In the genomic region with DNA sequence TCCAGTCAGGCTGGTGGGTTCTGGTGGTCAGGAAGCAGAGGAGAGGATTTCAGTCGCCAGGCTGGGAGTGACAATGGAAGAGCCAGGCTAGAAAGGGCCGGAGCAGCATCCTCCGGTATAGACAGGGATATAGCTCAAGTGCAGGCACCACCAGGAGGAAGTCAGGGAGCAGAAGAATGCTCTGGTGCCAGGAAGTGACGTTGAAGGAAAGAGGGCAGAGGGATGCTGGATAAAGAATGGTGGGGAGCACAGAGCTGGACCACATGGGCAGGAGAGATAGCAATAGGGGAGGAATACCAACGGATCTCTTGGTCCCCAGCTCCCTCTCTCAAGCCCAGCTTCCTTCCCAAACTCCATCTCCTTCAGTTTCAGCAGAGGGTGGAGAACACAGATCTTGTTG, we compare ENCODE assay signal across 10 mouse cellular contexts. TPM values are rescaled to one million over a fixed set of nuclear protein-coding genes. Genes with fewer than 3 reads are reported as not detected.
A peak's percentile ranks its signal among the peaks of the same experiment; 100 is the strongest.
DNase-seq lines count a peak whose midpoint lies in the region; ATAC-seq and TF ChIP-seq lines count a peak whose summit lies in the region.
"Had no signal": no experiment of that assay in that cellular context is flagged by ENCODE, and none has a peak within 500 bp of the region (broad histone marks: within the 10 kb centered on the region; RNA-seq: fewer than 3 reads in every experiment).

No protein-coding gene starts in this region.

- no peak overlapping the region for H3K27ac ChIP-seq in limb, embryonic 13.5 days
- no peak overlapping the region for H3K27ac ChIP-seq in stomach, postnatal 0 days (replicated peaks)
- no peak overlapping the region for H3K27ac ChIP-seq in heart, embryonic 12.5 days (ENCODE audit: poor library complexity, severe bottlenecking)

- no peak for TF ChIP-seq EP300 in stomach, postnatal 0 days (optimal IDR thresholded peaks at IDR 0.05)

- H3K9ac ChIP-seq in limb, embryonic 13.5 days, result no peak overlapping the region
- no peak overlapping the region for H3K9ac ChIP-seq in stomach, postnatal 0 days (ENCODE audit: low read length)
- H3K9ac ChIP-seq in heart, embryonic 12.5 days, result no peak overlapping the region

- peaks cover 14% of the 10 kb centered on the region for H3K4me1 ChIP-seq in limb, embryonic 13.5 days
- H3K4me1 ChIP-seq in stomach, postnatal 0 days (replicated peaks; ENCODE audit: control insufficient read depth, insufficient read depth), result no peaks in the 10 kb centered on the region
- H3K4me1 ChIP-seq in heart, embryonic 12.5 days (replicated peaks), result peaks cover 11% of the 10 kb centered on the region

- WGBS in limb, embryonic 13.5 days, result 68% methylated on average over 5 of the region's 5 CpGs
- 64% methylated on average over 5 of the region's 5 CpGs for WGBS in stomach, postnatal 0 days
- WGBS in heart, embryonic 12.5 days, result 50% methylated on average over 5 of the region's 5 CpGs

- H3K9me3 ChIP-seq in limb, embryonic 13.5 days, result no peaks in the 10 kb centered on the region
- H3K9me3 ChIP-seq in stomach, postnatal 0 days (ENCODE audit: control insufficient read depth, low read length), result no peaks in the 10 kb centered on the region
- no peaks in the 10 kb centered on the region for H3K9me3 ChIP-seq in heart, embryonic 12.5 days (replicated peaks)

- peak overlapping the region; percentile 79; the same call in 1 of the 2 replicates for H3K4me2 ChIP-seq in limb, embryonic 13.5 days (replicated peaks)
- H3K4me2 ChIP-seq in stomach, postnatal 0 days (replicated peaks; ENCODE audit: low read depth), result no peak overlapping the region
- no peak overlapping the region for H3K4me2 ChIP-seq in heart, embryonic 12.5 days

- peak; percentile 7 for DNase-seq in CD4-positive, CD25-positive, alpha-beta regulatory T cell, adult 2 months (ENCODE audit: low read depth, low spot score)
- DNase-seq in right cerebral cortex, adult 2 months (ENCODE audit: low spot score in 2 of 2), result peak; percentile 44 to 46
- DNase-seq in right cerebral cortex, postnatal 36 days (ENCODE audit: low spot score in 2 of 2), result no peak
- DNase-seq in stomach, postnatal 0 days (ENCODE audit: low spot score), result peak; percentile 11
- no peak for DNase-seq in yolk sac, embryonic 10.5 days (ENCODE audit: low spot score)
- DNase-seq: heart, adult 18-20 months; kidney, postnatal 10 days had no signal

- TF ChIP-seq CTCF in stomach, postnatal 0 days (IDR thresholded peaks at IDR 0.05; ENCODE audit: low read depth), result no peak

- H3K27me3 ChIP-seq in limb, embryonic 13.5 days, result peaks cover 19% of the 10 kb centered on the region
- H3K27me3 ChIP-seq in stomach, postnatal 0 days (ENCODE audit: control insufficient read depth, insufficient read depth, low read length), result no peaks in the 10 kb centered on the region
- peaks cover 25% of the 10 kb centered on the region for H3K27me3 ChIP-seq in heart, embryonic 12.5 days (replicated peaks)

- no peak for ATAC-seq in CD4-positive, CD25-positive, alpha-beta regulatory T cell, adult 4 months
- ATAC-seq in limb, embryonic 13.5 days (ENCODE audit: low FRiP score, low read depth), result no peak
- ATAC-seq in stomach, postnatal 0 days (ENCODE audit: low FRiP score, low TSS enrichment), result no peak
- ATAC-seq in heart, embryonic 12.5 days (ENCODE audit: insufficient number of reproducible peaks, low FRiP score), result no peak

- H3K4me3 ChIP-seq in limb, embryonic 13.5 days, result no peak overlapping the region
- no peak overlapping the region for H3K4me3 ChIP-seq in stomach, postnatal 0 days (ENCODE audit: low read depth, low read length)
- no peak overlapping the region for H3K4me3 ChIP-seq in heart, embryonic 12.5 days

- H3K36me3 ChIP-seq in limb, embryonic 13.5 days, result no peaks in the 10 kb centered on the region
- H3K36me3 ChIP-seq in stomach, postnatal 0 days (ENCODE audit: control insufficient read depth, insufficient read depth, low read length), result no peaks in the 10 kb centered on the region
- no peaks in the 10 kb centered on the region for H3K36me3 ChIP-seq in heart, embryonic 12.5 days

RNA-seq across cellular contexts. Expression of a gene that starts 4.2 kb away (rescaled TPM):
- polyA plus RNA-seq in CD4-positive, CD25-positive, alpha-beta regulatory T cell, adult 4 months (2017; shearing (Covaris generic)), result 10 to 100 TPM; 16.1 to 17.6 TPM
- polyA plus RNA-seq in limb, embryonic 13.5 days (2015; fragmentation: Nextera tagmentation; extraction: Ambion mirVana), result 13.0 and 13.2 TPM in 2 replicates
- 10.3 and 13.6 TPM in 2 replicates for polyA plus RNA-seq in stomach, postnatal 0 days (2015; fragmentation: Nextera tagmentation; extraction: Ambion mirVana)
- 13.0 and 14.4 TPM in 2 replicates for polyA plus RNA-seq in heart, embryonic 12.5 days (2016; fragmentation: Nextera tagmentation; extraction: Ambion mirVana)

RNA-seq across cellular contexts. Expression of a gene that starts 4.5 kb away (rescaled TPM):
- 10 to 100 TPM; 15.7 to 28.5 TPM for polyA plus RNA-seq in CD4-positive, CD25-positive, alpha-beta regulatory T cell, adult 4 months (2017; shearing (Covaris generic))
- polyA plus RNA-seq in limb, embryonic 13.5 days (2015; fragmentation: Nextera tagmentation; extraction: Ambion mirVana), result 7.5 and 9.2 TPM in 2 replicates
- polyA plus RNA-seq in stomach, postnatal 0 days (2015; fragmentation: Nextera tagmentation; extraction: Ambion mirVana), result 2.6 and 2.9 TPM in 2 replicates
- polyA plus RNA-seq in heart, embryonic 12.5 days (2016; fragmentation: Nextera tagmentation; extraction: Ambion mirVana), result 2.0 and 3.0 TPM in 2 replicates

RNA-seq across cellular contexts. Expression of a gene that starts 39.8 kb away (rescaled TPM):
- 10 to 100 TPM; 10.8 to 14.2 TPM for polyA plus RNA-seq in CD4-positive, CD25-positive, alpha-beta regulatory T cell, adult 4 months (2017; shearing (Covaris generic))
- 23.7 and 24.7 TPM in 2 replicates for polyA plus RNA-seq in limb, embryonic 13.5 days (2015; fragmentation: Nextera tagmentation; extraction: Ambion mirVana)
- polyA plus RNA-seq in stomach, postnatal 0 days (2015; fragmentation: Nextera tagmentation; extraction: Ambion mirVana), result 10.6 and 11.3 TPM in 2 replicates
- polyA plus RNA-seq in heart, embryonic 12.5 days (2016; fragmentation: Nextera tagmentation; extraction: Ambion mirVana), result 19.2 and 21.7 TPM in 2 replicates

Comparison
In these comparisons a context has a peak if more than half of its experiments do, and no peak if none do; other contexts are left out.
1. DNase-seq: peak in CD4-positive, CD25-positive, alpha-beta regulatory T cell, adult 2 months (single experiment), right cerebral cortex, adult 2 months (2 of 2) and stomach, postnatal 0 days (single experiment); none in right cerebral cortex, postnatal 36 days (0 of 2) and yolk sac, embryonic 10.5 days (single experiment).